Comparison of ENCODE assay signal across 28 mouse cellular contexts in the genomic region with DNA sequence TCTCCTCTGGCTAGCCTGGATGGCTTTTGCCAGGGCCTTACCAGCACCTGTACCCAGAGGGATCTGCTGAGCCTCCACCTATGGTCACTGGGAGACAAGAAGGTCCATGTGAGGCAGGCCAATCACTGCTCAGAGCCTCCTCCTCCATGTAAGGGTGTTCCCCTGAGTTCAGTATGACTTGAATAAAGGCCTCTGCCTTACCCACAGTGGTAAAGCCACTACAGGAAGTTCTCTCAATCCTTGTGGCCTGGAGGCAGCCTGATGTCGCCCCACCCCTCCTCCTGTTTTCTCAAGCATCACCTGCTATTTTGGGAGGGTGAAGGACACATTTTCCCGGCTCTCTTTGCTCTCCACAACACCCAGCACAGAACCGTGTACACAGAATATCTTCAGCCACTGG. TPM values are rescaled to one million over a fixed set of nuclear protein-coding genes. Genes with fewer than 3 reads are reported as not detected.
DNase-seq lines count a peak whose midpoint lies in the region; ATAC-seq lines count a peak whose summit lies in the region.
"Had no signal": no experiment of that assay in that cellular context is flagged by ENCODE, and none has a peak within 500 bp of the region (broad histone marks: within the 10 kb centered on the region; RNA-seq: fewer than 3 reads in every experiment).

No protein-coding gene starts in this region.

- H3K4me3 ChIP-seq in liver, embryonic 11.5 days (ENCODE audit: low read depth, low read length): no peak overlapping the region
- H3K4me3 ChIP-seq: forebrain, embryonic 10.5 days; forebrain, embryonic 13.5 days; heart, embryonic 13.5 days; hindbrain, embryonic 10.5 days; hindbrain, embryonic 13.5 days had no signal

- ATAC-seq in inflammation-experienced regulatory T-cells, adult 6 months: peak; percentile 28
- no peak for ATAC-seq in liver, embryonic 11.5 days (replicated peaks; ENCODE audit: low FRiP score)
- ATAC-seq: forebrain, embryonic 13.5 days; forebrain, embryonic 16.5 days; hindbrain, embryonic 16.5 days; intestine, postnatal 0 days had no signal

- WGBS in liver, embryonic 11.5 days: 66% methylated on average over 3 of the region's 3 CpGs

- no peaks in the 10 kb centered on the region for H3K36me3 ChIP-seq in liver, embryonic 11.5 days (ENCODE audit: control insufficient read depth, insufficient read depth, low read length)
- H3K36me3 ChIP-seq: forebrain, embryonic 10.5 days; heart, embryonic 13.5 days; hindbrain, embryonic 10.5 days; hindbrain, embryonic 13.5 days had no signal

- no peak overlapping the region for H3K27ac ChIP-seq in liver, embryonic 11.5 days (ENCODE audit: low read depth, low read length)
- H3K27ac ChIP-seq: forebrain, embryonic 10.5 days; forebrain, embryonic 13.5 days; heart, embryonic 13.5 days; hindbrain, embryonic 10.5 days; hindbrain, embryonic 13.5 days had no signal

- H3K27me3 ChIP-seq in liver, embryonic 11.5 days (replicated peaks; ENCODE audit: control insufficient read depth, insufficient read depth, low read length): no peaks in the 10 kb centered on the region
- H3K27me3 ChIP-seq: forebrain, embryonic 13.5 days; heart, embryonic 13.5 days; hindbrain, embryonic 13.5 days had no signal

- H3K4me2 ChIP-seq in liver, embryonic 11.5 days: no peak overlapping the region
- H3K4me2 ChIP-seq: forebrain, embryonic 13.5 days; heart, embryonic 13.5 days; hindbrain, embryonic 13.5 days had no signal

- peaks cover 3% of the 10 kb centered on the region; the same call in 1 of the 2 replicates for H3K4me1 ChIP-seq in liver, embryonic 11.5 days (replicated peaks; ENCODE audit: control insufficient read depth, insufficient read depth, low read length)

- no peak overlapping the region for H3K9ac ChIP-seq in liver, embryonic 11.5 days (ENCODE audit: low read depth, low read length)
- H3K9ac ChIP-seq: forebrain, embryonic 13.5 days; heart, embryonic 13.5 days; hindbrain, embryonic 13.5 days had no signal

- peak; percentile 15 for DNase-seq in thymus, postnatal 14 days
- DNase-seq in thymus, postnatal 4 days: no peak
- peak; percentile 25 for DNase-seq in CD4-positive, CD25-positive, alpha-beta regulatory T cell, adult 2 months (ENCODE audit: low read depth, low spot score)
- peak; percentile 28 for DNase-seq in T-cell, adult 2 months (ENCODE audit: low spot score)
- no peak for DNase-seq in gastrocnemius, postnatal 4 days (ENCODE audit: low spot score in 2 of 2)
- no peak for DNase-seq in neural tube, embryonic 10.5 days (ENCODE audit: extremely low spot score, low spot score)
- DNase-seq in liver, embryonic 11.5 days (ENCODE audit: low spot score): no peak
- DNase-seq: adrenal gland, postnatal 10 days; adrenal gland, postnatal 36 days; B cell, adult 2 months; cerebellum, adult 18-20 months; cerebellum, adult 9-10 months; cerebellum, postnatal 14 days; gastrocnemius, postnatal 10 days; gastrocnemius, postnatal 36 days; heart, adult 18-20 months; heart, postnatal 36 days had no signal

- H3K9me3 ChIP-seq in liver, embryonic 11.5 days (ENCODE audit: control insufficient read depth, low read length): no peaks in the 10 kb centered on the region
- H3K9me3 ChIP-seq: forebrain, embryonic 10.5 days; forebrain, embryonic 13.5 days; heart, embryonic 13.5 days; hindbrain, embryonic 10.5 days; hindbrain, embryonic 13.5 days had no signal

RNA-seq across cellular contexts. Expression of gene Trpm1, which starts 42.5 kb away (rescaled TPM):
- 1 to 10 TPM; 1.5 to 5.2 (median 4.6) TPM for polyA plus RNA-seq in inflammation-experienced regulatory T-cells, adult 6 months (2017; shearing (Covaris generic))
- total RNA-seq in gastrocnemius, postnatal 4 days (2021): 1 to 10 TPM in 1 of 2 experiments, under 1 TPM in 1; 0.44 to 1.4 TPM
- polyA plus RNA-seq in liver, embryonic 11.5 days (2014; fragmentation: Nextera tagmentation; extraction: Ambion mirVana): 0.21 TPM in 1 of 2 replicates, not detected in the other
- total RNA-seq: adrenal gland, postnatal 36 days; MEL had no signal
- polyA plus RNA-seq: intestine, embryonic 14.5 days; intestine, postnatal 0 days had no signal

Comparison
In these comparisons a context has a peak if more than half of its experiments do, and no peak if none do; other contexts are left out.
1. DNase-seq: peak in thymus, postnatal 14 days (single experiment), CD4-positive, CD25-positive, alpha-beta regulatory T cell, adult 2 months (single experiment) and T-cell, adult 2 months (single experiment); none in thymus, postnatal 4 days (single experiment), gastrocnemius, postnatal 4 days (0 of 2), neural tube, embryonic 10.5 days (single experiment) and liver, embryonic 11.5 days (single experiment).